Mouse (Mus musculus): Measurements from ENCODE around the gene Obox6. TPM values are rescaled to one million over a fixed set of nuclear protein-coding genes. Genes with fewer than 3 reads are reported as not detected.

The Obox6 gene
- total and polyA plus RNA-seq, 2 experiments from 2014 or later, result not detected

- no peak for ATAC-seq
- Histone ChIP-seq H3K27ac (no peak overlapping the region), H3K4me2 (ENCODE audit: low read depth, low read length) (no peak overlapping the region), H3K4me1 (ENCODE audit: insufficient read depth, low read length) (no peaks in the 10 kb centered on the region), H3K36me3 (ENCODE audit: insufficient read depth, low read length) (no peaks in the 10 kb centered on the region), H3K4me3 (ENCODE audit: low read length) (no peak overlapping the region), H3K9ac (replicated peaks; ENCODE audit: low read length) (no peak overlapping the region), H3K27me3 (ENCODE audit: insufficient read depth, low read length) (no peaks in the 10 kb centered on the region), H3K9me3 (ENCODE audit: low read length) (no peaks in the 10 kb centered on the region)
- peak; percentile 4 for DNase-seq (ENCODE audit: low spot score)
- 45% methylated on average over 2 of the region's 2 CpGs for WGBS
- TF ChIP-seq CTCF (IDR thresholded peaks at IDR 0.05; ENCODE audit: low read depth), result peak; percentile 24; the same call in 1 of the 2 replicates
Observed at GRCm38 (mm10) chr7:15859657-15860056, 20.2 kb upstream of the Obox6 start.

Other genes starting within 250 kb of the Obox6 start
- gene Obox3, start 199.8 kb downstream of the Obox6 start, total RNA-seq (2014; rRNA removed), result not detected in 2 replicates
- gene Obox3, start 199.8 kb downstream of the Obox6 start, polyA plus RNA-seq (2015; fragmentation: Nextera tagmentation; extraction: Ambion mirVana), result not detected in 2 replicates
- gene Obox5, start 89.5 kb downstream of the Obox6 start, total RNA-seq (2014; rRNA removed), result not detected in 2 replicates
- not detected in 2 replicates for gene Obox5, start 89.5 kb downstream of the Obox6 start, polyA plus RNA-seq (2015; fragmentation: Nextera tagmentation; extraction: Ambion mirVana)
- gene Crx, start 40.3 kb upstream of the Obox6 start, total RNA-seq (2014; rRNA removed), result not detected in 2 replicates
- gene Crx, start 40.3 kb upstream of the Obox6 start, polyA plus RNA-seq (2015; fragmentation: Nextera tagmentation; extraction: Ambion mirVana), result not detected in 2 replicates
- not detected in 2 replicates for gene Crxos, start 42.9 kb upstream of the Obox6 start, total RNA-seq (2014; rRNA removed)
- gene Crxos, start 42.9 kb upstream of the Obox6 start, polyA plus RNA-seq (2015; fragmentation: Nextera tagmentation; extraction: Ambion mirVana), result 0.15 TPM in 1 of 2 replicates, not detected in the other
- gene Selenow, start 82.7 kb upstream of the Obox6 start, total RNA-seq (2014; rRNA removed), result 501 and 566 TPM in 2 replicates
- gene Selenow, start 82.7 kb upstream of the Obox6 start, polyA plus RNA-seq (2015; fragmentation: Nextera tagmentation; extraction: Ambion mirVana), result 1,894 and 2,002 TPM in 2 replicates
- gene Nop53, start 106.4 kb upstream of the Obox6 start, total RNA-seq (2014; rRNA removed), result 76.5 and 82.1 TPM in 2 replicates
- gene Nop53, start 106.4 kb upstream of the Obox6 start, polyA plus RNA-seq (2015; fragmentation: Nextera tagmentation; extraction: Ambion mirVana), result 124 and 127 TPM in 2 replicates
- gene Ehd2, start 127.9 kb upstream of the Obox6 start, total RNA-seq (2014; rRNA removed), result 5.0 and 9.5 TPM in 2 replicates
- 4.4 and 5.3 TPM in 2 replicates for gene Ehd2, start 127.9 kb upstream of the Obox6 start, polyA plus RNA-seq (2015; fragmentation: Nextera tagmentation; extraction: Ambion mirVana)
- gene Bicra, start 208.2 kb upstream of the Obox6 start, total RNA-seq (2014; rRNA removed), result 6.2 and 8.5 TPM in 2 replicates
- gene Bicra, start 208.2 kb upstream of the Obox6 start, polyA plus RNA-seq (2015; fragmentation: Nextera tagmentation; extraction: Ambion mirVana), result 3.4 and 3.8 TPM in 2 replicates
- 0.31 and 0.72 TPM in 2 replicates for gene Zfp541, start 222.1 kb upstream of the Obox6 start, total RNA-seq (2014; rRNA removed)
- gene Zfp541, start 222.1 kb upstream of the Obox6 start, polyA plus RNA-seq (2015; fragmentation: Nextera tagmentation; extraction: Ambion mirVana), result 0.15 and 0.24 TPM in 2 replicates

Measured in hindbrain, postnatal 0 days (tissue).